Mouse (Mus musculus) heart, postnatal 0 days (tissue): ENCODE measurements at regions not wholly inside any gene's neighbourhood (a gene's known extent, or its start where the extent isn't known, plus 50 kb on each side); places are given as distances from the start of the nearest gene placed in this dataset.

ENCODE experiments used
- CTCF ChIP-seq: IDR thresholded peaks from 2 replicates; pipeline ENCODE4 v1.5.1; 2016; ENCODE audit warnings: antibody characterized with exemption, control low read depth, low read depth
- EP300 ChIP-seq: IDR thresholded peaks from 2 replicates; pipeline ENCODE4 v1.6.1; 2016; ENCODE audit warnings: antibody characterized with exemption, low read depth

GRCm38 (mm10) chr13:37511406-37511805 is 166.4 kb downstream of the Ly86 start:
- TF ChIP-seq EP300 (no peak), CTCF (no peak)
